Mouse (Mus musculus): ENCODE data around the gene Ppt2.

Gene Ppt2

GRCm38 (mm10) chr17:34639461-34640255 lies 11.3 kb upstream of the Ppt2 start:
- no peak for DNase-seq (ENCODE audit: low read depth, low spot score)

DNA sequence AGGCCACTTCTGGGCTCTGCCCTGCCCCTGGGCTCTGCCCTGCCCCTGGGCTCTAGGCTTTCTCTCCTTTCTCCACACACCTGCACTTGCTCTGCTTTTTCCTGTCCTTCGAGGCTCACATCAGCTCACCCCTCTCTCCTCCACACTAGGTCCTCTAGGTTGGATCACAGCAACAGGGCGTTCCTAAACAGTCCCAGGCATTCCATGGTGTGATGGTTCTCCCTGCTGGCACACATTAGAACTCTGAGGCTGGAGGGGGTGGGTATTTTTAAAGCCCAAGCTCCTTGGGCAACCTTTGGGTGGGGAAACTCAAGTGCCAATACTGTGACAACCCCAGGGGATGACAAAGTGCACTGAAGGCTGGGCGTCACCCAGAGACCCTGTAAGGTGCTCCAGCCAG lies 9.1 kb upstream of the Ppt2 start:
- no peak for DNase-seq (ENCODE audit: low read depth, low spot score)

GRCm38 (mm10) chr17:34635671-34636070 lies 7.4 kb upstream of the Ppt2 start:
- no peak for DNase-seq (ENCODE audit: low read depth, low spot score)

GRCm38 (mm10) chr17:34632261-34632691 lies 4.0 kb upstream of the Ppt2 start:
- DNase-seq (ENCODE audit: low read depth, low spot score) = peak; percentile 83

DNA sequence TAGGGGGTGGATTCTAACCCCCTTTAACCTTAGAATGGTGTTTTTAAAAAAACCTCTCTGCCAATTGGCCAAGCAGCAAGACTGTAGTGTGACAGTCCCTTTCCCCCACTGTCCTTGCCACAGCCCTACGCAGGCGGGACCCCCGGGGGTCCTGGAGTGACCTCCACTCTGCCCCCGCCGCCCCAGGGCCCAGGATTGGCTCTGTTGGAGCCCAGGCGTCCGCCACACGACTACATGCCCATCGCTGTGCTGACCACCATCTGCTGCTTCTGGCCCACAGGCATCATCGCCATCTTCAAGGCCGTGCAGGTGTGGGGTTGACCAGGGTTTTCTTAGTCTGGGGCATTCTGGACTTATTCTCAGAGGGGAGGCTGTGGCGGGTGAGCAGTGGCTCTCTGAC lies 3.3 kb upstream of the Ppt2 start:
- DNase-seq (ENCODE audit: low read depth, low spot score) = no peak

- DNase-seq (ENCODE audit: low read depth, low spot score) = no peak
These were observed 2.5 kb upstream of the Ppt2 start for GRCm38 (mm10) chr17:34630761-34631301.

DNA sequence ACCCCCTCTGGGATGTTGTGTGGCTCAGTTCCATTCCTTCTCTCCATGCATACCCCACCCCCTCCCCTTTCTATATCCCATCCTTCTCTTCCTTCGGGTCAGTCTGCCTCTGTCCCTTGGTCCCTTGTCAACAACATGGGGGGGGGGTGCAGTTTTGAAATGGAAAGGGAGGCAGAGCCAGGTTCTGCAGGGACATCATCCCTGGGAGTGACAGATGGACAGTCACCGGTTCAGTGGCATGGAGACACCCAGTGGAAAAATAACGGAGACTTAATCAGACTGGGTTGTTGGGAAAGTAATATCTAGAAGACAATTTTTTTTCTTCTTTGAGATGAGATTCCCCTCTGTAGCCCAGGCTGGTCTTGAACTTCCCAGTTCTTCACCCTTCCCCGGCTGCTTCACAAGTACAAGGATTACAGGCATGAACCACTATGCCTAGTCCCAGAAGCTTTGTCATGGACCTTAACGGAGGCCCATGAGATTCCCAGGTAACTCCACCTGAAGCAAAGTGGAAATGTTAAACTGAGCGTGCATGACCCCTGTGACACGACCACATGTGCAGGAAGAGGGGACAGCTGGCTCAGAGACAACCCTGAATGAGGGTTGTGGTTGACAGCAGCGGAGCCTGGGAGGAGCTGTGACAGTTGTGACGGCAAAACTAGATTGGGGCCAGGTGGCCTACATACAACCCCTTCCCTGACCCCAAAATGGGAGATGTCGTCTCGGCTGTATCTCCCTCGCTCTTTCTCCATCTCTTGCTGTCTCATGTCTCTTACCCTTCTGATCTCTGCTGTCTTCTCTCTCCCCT lies 1.7 kb upstream of the Ppt2 start:
- DNase-seq (ENCODE audit: low read depth, low spot score) = no peak

DNA sequence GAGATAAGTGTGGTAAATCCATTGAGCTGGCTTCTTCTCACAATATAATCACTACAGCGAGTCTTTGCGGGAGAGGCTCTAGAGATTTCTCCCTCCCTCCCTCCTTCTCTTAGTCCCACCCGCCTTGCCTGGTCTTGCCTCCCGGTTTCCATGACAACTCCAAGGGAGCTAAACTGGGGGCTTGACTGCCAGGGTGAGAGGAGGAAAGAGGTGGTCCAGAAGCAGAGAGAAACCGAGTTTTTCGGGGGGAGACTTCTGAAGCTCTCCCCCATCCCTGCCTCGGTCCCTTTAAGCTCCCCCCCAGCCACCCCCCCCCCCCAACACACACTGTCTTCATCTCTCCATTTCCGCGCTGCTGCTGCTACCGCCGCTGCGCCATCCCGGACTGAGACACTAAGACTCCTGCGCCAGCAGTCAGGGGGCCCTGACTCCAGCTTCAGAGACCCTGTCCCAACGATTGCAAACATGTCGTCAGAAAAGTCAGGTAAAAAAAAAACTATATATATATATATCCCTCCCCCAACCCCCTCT lies 976 bp upstream of the Ppt2 start, which contains the start of gene Prrt1:
Gene Prrt1, plus strand, starts transcription at position 313 of the 531 bp plus-strand sequence.
- DNase-seq (ENCODE audit: low read depth, low spot score) = peak; percentile 56

DNA sequence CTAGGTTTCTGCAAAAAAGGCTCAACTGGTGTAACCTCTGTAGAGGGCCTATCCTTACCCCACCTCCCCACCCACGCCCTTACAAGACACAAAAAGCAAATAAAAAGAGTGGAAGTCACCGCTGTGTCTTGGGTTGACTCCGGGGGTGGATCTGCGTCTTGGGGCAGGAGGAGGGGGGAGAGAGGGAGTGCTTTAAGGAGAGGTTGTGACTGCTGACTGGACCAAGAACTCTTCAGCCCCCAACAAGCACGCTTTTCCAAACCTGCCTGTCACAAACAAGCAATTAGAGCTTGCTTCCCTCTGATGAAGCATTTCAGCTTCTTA lies 296 bp upstream of the Ppt2 start:
- DNase-seq (ENCODE audit: low read depth, low spot score) = no peak

DNA sequence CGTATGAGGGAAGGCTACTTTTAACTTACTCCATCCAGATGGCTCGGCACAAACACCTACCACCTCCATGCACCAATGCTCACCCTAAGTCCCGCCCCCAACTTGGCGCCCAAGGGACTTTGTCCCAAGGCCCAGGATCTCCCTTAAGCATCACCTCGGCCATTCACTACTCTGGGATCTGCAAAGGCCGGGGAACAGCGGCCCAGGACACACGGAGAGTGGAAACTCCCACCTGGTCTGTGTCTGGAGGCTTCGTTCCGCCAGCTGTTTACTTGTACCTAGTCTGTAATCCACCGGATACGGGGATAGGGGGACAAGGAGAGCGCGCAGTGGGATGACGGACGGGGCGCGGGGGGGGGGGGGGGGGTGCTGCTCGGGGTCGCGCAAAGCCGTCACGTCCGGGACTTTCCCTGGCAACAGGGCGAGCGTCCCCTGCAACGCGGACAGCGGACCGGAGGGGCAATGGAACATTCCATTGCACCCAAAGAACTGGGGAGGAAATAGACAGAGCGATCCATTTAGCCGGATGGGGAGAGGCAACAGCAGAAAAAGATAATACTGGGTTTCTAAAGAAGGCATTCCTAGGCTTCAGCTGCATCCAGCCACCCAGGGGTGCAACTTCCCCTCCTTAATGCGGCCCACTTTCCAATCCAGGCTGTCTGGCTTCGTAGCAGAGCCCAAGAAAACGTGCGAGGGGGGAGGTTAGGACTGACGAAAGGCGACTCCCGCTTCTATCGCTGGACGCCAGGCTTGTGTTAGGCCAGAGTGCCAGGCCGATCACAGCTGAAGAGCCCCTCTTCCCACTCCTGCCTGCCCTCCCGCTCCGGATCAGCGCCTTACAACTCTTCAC lies 992 bp downstream of the Ppt2 start:
- DNase-seq (ENCODE audit: low read depth, low spot score) = peak; percentile 85

- DNase-seq (ENCODE audit: low read depth, low spot score) = peak; percentile 55
These were observed 1.6 kb downstream of the Ppt2 start for GRCm38 (mm10) chr17:34626773-34627092.

- no peak for DNase-seq (ENCODE audit: low read depth, low spot score)
These were observed 2.1 kb downstream of the Ppt2 start for GRCm38 (mm10) chr17:34626062-34626772.

DNA sequence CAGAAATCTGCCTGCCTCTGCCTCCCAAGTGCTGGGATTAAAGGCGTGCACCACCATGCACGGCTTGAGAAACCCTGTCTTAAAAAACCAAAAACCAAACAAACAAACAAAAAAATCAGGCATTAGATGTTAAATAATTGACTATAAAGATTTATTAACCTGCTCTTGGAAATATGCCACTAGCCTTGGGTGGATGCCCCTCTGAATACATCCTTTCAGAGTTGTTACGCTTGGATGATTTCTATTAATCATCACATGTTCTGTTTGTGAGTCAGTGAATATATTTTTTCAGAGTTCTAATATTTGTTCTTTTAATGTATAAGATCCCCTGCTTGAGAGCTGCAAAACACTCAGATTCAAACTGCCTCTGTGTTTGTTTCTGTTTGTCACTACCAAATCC lies 3.3 kb downstream of the Ppt2 start:
- DNase-seq (ENCODE audit: low read depth, low spot score) = no peak

GRCm38 (mm10) chr17:34623161-34623560 lies 5.1 kb downstream of the Ppt2 start:
- no peak for DNase-seq (ENCODE audit: low read depth, low spot score)

DNA sequence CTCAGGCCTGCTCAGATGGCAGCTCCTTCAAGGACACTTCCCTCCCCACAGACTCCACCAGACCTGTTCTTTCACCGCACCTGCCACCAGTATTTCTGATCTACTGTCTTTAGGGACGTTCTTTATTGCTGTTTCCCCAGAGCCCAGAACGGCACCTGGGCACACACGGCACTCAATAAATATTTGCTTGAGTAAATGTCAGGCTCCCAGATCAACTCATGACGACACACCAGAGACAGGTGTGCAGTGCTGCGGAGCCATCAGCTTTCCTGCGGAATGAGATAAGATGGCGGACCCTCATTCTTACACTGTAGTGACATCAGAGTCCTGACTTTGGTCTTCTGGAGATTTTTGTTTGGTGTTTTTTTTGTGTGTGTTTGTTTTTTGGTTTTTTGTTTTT lies 7.3 kb downstream of the Ppt2 start:
- DNase-seq (ENCODE audit: low read depth, low spot score) = no peak

DNA sequence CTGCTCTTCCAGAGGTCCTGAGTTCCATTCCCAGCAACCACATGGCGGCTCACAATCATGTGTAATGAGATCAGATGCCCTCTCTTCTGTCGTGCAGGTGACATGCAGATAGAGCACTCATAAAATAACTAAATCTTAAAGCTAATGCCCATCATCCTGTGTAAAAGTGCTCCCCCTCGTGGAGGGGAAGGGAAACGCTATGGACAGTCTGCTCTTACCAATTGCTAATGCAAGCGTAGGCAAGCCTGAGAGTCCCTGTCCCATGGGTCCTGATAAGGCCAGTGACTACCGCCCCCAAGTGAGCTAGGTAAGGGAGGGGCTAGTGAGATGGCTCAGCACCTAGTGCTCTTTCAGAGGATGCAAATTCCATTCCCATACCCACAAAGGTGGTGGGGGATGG lies 9.3 kb downstream of the Ppt2 start:
- peak; percentile 84 for DNase-seq (ENCODE audit: low read depth, low spot score)

GRCm38 (mm10) chr17:34615871-34616270 lies 12.4 kb downstream of the Ppt2 start, which contains the start of gene Egfl8:
Gene Egfl8, minus strand, starts transcription at chr17:34615971.
- no peak for DNase-seq (ENCODE audit: low read depth, low spot score)

GRCm38 (mm10) chr17:34613830-34614229 lies 14.5 kb downstream of the Ppt2 start:
- no peak for DNase-seq (ENCODE audit: low read depth, low spot score)

DNA sequence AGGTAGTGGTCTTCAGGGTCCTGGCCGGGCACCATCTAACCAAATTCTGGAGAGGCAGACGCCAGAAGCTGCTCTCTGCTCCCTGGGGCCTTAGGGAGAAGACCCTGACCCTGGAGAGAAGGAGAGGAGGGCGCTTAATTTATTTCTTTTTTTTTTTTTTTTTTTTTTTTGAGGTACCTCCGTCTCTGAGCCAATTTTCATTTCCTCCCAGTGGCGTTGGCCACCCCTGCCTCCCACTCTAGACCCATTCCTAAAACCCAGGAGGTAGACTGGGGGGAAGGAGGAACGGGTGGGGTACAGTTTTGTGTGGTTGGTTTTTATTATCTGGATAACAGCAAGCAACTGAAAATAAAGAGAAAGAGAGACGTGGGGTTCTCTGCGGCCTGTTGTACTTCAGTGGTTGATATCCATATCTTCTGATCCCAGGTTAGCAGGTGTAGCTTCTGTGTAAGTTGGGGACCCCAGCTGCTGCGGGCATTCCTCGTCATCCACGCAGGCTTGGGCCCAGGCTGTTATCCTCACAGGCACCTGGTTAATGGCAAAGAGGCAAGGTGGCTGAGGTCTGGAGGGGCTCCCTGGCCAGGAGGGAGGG lies 15.2 kb downstream of the Ppt2 start:
- no peak for DNase-seq (ENCODE audit: low read depth, low spot score)

- DNase-seq (ENCODE audit: low read depth, low spot score) = no peak
These were observed 17.3 kb downstream of the Ppt2 start for GRCm38 (mm10) chr17:34611050-34611449.

DNA sequence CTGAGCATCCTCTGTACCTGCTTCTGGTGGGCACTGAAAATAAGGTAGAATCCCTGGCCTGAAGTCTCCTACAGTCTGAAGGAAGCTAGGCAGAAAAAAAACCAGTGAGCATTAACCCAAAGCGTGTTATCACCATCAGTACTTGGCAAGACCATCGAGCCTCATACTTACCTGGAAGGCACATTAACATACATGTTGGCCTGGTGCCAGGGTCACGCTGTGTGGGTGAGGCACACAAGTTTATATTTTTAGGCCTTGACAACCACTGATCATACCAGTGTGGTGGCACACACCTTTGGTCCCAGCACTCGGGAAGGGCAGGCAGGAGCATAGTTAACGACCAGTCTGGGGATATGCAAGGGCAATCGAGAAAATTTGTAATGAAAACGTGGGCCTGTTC lies 20.3 kb downstream of the Ppt2 start:
- no peak for DNase-seq (ENCODE audit: low read depth, low spot score)

Measured in ZHBTc4 (cell line).